Mouse (Mus musculus): ENCODE results near the gene Bcas3.

Bcas3 gene

DNA sequence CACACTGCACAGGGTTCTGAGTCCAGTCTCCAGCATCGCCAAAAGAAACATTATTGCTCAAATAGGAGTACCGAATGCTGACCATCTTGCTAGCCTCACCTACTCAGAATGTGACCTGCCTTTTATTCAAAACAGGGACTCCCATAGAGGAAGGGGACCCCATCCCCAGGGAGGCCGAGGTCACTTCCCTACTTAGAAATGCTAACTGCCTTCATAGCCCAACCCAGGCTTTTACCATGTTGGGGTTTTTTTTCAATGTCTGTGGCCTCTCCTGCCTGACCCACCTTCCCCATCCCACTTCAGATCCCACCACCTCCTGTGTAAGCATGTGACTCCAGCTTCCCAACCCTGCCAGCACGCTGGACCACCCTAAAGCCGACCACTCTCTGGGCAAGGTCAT lies 458.7 kb downstream of the Bcas3 start:
- DNase-seq: no peak

DNA sequence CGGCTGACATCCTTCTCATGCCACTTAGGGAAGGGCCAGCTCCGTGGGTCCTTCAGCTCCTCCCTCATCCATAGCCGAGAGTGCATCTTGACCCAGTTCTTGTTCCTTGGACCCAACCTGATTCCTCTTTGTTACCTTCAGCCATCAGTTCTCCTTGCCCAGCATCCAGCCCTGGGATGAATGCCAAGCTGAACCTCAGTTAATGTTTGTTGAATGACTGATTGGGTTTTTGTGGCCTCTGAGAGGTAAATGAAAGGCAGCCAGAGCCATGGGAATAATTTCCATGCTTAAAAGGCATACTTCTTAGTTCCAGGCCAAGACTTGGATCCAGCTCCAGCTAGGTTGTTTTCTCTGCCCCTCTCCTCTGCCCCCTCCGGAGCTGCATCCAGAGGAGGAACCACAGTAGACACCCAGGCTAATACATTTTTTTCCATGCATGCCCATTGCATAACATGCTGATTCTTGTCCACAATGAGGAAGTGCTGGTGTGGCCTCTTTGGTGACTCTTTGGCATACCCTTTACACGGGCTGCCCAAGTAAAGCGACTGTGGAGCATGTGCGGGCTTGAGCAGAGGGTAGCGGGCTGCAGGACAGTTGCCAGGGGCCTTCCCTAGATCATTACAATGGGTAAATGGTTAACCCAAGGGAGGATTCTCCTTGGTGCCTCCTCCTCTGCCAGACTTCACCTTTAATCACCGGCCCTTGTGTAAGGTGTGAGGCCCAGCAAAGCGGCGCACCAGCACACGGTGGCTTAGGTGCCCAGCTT lies 459.4 kb downstream of the Bcas3 start:
- no peak for DNase-seq

DNA sequence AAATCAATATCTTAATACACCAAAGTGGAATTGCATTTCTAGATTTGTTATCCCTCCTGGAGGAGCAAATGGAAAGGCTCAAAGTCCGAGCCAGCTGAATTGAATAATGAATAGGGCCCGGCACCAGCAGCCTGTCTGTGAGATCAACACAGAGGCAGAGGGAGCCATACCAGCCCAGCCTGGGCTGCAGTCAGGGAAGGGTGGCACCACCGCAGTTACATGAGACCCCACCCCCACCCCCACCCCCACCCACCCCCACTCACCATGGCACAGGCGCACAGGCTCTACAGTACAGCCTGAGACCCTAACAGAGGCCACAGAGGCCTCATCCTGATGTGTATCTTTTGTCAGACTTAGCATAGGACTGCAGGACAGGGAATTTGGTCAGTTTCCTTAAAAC lies 461.7 kb downstream of the Bcas3 start:
- no peak for DNase-seq

DNA sequence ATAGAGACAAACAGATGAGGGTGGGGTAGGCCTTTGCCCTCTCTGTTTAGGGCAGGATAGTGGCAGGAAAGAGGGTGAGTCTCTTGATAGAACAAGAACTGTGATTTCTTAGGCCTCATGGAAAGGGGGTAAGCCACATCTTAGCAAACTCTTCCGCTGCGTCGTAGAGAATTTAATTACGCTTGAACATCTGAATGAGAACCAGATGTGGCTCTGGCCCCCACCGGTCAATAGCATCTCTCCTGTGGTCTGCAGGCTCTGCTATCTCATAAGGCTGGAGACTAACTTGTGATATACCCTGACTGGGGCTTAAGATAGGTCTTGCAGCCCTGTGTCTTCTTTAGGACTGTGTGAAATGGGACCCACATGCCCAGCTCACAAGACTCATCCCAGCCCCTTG lies 463.5 kb downstream of the Bcas3 start:
- DNase-seq: no peak

DNA sequence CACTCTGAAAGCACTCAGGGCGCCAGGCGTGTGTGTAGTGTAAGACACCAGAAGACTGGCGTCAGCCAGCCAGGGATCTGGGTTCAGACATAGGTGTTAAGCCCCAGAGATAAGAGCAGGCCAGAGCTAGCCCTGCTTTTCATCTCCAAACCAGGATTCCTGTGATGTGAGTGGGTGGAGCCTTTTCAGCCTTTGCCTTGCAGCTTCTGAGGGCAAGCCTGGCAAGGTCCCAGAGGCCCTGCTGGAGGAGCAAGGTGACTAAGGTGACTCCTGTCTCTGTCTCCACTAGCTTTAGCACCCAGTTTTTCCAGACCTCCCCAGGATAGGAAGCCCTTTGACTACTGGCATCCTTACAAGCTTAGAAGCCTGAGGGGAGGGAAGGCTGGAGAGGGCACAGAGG lies 465.4 kb downstream of the Bcas3 start:
- DNase-seq: no peak

DNA sequence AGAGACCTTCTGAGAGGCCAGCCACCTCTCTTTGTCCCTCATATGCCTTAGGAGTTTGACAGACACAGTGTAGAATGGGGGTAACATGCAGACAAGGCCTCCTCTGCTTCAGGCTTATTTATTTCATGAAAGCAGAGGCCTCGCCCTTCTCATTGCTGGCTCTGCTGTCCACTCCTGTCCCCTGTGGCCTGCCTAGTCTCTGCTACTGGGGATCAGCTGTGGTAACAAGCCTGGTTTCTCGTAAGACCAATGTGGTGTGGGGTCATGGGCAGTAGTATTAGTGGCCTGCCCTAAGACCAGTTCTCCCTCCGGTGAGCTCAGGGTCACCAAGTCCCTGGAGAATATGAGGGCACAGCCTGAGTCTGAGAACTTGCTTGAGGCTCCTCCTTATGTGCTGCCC lies 468.0 kb downstream of the Bcas3 start:
- DNase-seq: no peak

DNA sequence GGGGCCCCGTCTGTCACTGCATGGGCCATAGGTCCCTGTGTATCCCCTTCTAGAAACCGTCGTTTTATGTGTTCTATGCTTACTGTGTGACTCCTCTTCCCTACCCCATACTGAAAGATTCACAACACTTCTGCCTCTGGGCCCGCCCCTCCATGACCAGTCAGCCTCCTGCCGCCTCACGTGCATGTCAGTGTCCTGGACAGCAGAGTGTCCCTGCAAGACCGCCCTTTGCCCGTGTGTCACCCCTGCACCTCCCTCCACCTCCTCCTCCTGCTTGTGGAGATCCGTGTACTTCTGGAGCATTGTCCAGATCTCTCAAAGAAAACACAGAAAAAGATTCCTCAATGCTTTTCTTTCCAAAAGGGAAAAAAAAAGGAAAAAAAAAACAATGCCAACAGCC lies 468.7 kb downstream of the Bcas3 start:
- DNase-seq: no peak

DNA sequence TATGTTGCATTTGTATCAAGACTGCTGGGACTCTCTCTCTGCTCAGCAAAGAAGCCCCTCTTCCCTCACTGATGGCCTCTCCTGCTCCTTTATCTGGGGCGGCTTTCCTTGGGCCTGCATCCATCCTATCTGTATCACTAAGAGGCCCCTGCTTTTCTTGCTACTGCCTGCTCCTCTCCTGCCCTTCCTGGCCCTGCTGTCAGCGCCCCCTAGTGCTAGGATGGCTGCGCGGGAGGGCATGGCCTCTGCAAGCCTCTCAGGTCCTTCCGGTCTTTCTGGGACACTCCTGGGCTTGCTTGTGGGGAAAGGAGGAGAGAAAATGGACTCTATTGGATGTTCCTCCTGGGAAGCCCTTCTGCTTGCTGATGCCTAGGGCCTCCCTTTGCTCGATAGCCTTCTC lies 470.2 kb downstream of the Bcas3 start:
- DNase-seq: peak; percentile 87

DNA sequence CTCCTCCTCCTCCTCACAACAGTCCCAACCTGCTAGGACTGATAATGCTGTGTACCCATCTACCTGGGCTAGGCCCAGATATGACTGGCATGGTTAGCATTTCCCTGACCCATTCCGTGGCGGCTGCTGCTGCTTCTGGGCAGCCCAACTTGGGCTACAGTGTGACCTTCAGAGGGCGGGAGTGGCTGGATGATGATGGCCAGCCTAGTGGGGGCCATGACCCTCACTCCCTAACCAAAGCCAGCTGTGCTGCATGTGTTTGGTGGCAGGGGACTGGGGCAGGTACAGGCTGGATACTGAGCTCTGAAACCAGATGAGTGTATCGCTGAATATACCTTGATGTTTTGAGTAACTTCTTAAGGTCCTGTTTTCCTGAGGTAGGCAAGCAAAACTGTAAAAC lies 470.8 kb downstream of the Bcas3 start:
- DNase-seq: no peak

DNA sequence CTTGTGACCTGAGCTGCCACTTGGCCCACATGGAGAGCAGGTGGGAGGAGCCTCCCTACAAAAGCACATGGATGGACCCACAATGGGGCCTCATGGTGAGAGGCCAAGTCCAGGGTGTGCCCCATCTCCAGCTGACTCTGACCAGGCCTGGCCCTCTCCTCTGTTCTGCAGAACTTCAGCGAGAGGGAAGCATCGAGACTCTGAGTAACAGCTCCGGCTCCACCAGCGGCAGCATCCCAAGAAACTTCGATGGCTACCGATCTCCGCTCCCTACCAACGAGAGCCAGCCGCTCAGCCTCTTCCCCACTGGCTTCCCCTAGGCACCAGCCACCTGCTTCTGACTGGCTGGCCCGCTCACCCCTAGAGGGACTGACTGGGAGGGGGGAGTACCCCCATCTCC lies 472.1 kb downstream of the Bcas3 start:
- peak; percentile 29 for DNase-seq

DNA sequence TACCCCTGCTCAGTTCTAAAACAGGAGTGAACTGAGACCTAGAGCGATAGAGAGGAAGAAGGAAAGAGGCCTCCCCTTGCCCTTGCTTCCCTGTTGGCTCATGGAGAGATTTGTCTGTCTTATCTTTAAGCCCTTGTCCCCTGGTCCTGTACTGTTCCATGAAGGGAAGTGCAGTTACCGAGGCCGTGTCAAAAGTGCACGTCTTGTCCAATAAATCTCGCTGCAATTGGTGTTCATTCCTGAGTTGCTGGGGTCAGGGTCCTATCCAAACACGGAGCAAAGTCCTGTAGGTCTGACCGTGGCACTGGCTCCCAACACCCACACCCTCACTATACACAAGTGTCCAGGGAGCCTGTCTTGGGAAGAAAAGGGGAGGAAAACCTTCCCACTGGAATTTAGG lies 472.9 kb downstream of the Bcas3 start:
- DNase-seq: no peak

DNA sequence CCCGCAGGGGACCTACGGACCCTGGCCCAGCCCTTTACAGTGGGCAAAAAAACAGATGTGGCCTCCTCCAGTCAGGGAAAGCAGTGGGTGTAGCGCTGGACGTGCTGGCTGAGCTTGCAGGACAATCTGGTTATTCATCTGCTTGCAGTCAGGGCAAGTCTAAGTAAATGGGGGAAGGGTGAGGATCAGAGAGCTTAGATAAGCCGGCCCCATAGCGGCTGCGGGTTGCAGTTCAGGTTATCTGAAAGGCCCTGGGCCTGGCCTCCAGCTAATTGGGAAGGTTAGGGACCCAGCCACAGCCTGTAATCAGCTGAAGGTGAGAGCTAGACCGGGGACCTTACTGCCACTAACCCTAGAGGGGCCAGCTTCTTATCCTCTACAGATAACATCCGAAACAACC lies 474.4 kb downstream of the Bcas3 start:
- peak; percentile 71 for DNase-seq

DNA sequence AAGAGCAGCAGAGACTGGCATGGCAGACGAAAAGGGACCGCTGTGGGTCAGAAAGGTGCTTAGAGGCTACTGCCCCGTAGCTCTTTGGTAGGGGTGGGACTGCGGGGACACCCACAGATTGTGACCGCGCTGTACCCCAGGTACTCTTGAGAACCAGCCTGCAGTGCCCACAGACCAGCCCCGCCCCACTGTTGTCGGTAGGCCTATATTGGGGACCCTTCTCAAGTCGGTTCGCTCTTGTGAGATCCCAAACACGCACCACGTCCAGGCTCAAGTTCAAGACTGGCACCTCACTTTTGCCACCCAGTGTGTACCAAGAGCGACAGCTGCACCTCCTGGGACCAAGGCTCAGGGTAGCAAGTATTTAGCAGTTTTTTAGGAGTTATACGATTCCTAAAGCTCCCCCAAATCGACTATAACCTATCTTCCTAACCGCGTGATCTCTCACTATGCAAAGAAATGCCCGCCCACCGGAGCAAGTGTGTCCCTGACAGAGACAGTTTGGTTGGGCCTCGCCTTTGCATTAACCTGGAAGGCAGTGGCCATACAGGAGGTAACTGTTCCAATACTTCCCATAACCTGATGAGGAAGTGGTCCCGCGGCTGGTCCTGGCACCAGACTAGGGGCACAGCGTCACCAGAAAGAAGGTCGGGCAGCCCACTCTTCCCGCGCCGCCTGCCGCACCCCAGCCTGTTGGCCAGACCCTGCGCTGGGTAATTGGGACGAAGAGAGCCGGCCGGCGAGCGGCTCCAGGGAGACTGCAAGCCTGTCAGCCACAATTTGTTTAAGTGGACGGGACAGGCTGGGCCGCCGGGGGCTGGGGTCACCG lies 475.9 kb downstream of the Bcas3 start:
- peak; percentile 89 for DNase-seq

DNA sequence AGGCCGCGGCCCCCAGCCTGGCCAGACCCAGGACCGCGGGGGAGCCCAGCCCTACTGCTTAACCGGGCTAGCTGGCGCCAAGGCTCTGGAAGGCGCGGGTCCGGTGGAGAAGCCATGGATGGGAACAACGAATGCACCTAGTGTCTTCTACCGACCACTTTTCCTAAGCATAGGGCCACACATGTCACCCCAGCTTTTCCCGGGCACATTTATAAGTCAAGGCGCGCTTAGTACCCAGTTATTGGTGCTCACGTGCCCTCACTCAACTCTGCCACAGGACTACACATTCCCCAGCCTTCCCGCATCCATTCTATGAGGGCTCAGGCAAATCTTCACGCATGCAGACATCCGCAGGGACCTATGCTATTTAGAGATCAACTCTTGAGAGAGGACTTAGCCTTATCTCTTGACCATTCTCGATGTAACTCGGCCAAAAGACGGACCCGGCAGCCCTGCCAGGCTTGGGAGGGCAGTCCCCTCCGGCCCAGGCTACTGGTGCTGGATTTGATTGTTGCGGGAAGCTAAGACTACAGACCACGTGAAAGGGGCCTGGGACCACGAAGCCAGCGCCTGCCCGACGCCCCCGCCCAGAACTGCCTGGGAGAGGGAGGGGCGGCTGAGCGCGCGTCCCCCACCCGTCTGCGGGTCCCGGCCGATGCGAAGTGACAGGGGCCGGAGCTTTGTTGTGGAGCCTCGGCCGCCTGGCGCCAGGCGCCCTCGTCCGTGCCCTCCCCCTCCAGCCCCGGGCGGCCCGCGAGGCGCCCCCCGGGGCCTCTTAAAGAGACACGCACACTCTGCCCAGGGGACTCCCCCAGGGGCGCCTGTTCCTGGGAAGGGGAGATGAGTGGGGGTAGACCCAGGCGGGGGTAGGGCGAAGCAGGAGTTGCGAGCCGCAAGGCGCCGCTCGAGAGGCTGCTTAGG lies 476.8 kb downstream of the Bcas3 start:
- peak; percentile 94 for DNase-seq

DNA sequence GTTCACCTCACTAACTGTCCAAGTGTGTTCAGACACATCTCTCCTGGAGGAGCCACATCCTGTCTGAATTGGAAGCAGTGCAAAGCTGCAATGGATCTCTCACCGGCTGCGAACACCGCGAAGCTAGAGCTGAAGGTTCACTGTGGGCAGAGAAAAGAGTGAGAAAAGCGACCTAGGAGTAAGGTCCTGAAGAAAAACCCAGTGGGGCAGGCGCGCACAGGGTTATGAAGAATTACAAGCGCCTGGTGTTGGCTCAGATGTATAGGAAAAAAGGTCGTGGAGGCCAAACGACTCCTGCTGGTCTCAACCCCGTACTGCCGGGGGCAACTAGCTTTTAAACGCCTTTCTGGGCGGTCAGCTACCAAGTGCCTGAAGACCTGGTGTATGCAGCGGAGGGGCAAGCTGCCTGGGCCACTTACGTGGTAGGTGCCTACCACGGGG lies 478.0 kb downstream of the Bcas3 start:
- DNase-seq: peak; percentile 81

DNA sequence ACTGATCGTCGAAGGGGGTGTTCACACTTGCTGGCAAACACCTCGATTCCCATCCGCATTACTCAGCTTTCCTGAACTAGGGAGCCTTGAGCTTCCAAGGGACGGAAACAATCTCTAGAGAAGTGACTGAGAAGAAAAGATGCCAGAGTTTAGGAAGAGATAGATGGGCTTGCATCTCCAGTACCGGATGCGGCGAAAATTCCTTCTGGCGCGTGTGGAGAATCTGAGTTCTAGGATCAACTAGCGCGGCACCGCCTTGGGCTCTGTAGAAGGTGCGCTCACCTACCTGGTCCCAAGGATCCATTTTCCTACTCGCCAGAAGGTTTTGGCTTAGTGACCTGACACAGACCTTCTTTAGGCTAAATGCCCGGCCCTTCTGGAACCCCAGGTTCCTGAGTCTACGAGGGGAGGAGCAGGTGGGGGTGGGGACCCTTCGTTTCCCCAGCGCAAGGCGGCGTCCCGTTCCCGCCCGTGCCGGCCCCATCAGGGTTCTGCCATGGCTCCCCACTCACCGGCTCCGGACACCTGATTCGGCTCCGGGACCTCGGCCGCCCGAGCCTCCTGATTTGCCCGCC lies 478.8 kb downstream of the Bcas3 start:
- DNase-seq: peak; percentile 71

DNA sequence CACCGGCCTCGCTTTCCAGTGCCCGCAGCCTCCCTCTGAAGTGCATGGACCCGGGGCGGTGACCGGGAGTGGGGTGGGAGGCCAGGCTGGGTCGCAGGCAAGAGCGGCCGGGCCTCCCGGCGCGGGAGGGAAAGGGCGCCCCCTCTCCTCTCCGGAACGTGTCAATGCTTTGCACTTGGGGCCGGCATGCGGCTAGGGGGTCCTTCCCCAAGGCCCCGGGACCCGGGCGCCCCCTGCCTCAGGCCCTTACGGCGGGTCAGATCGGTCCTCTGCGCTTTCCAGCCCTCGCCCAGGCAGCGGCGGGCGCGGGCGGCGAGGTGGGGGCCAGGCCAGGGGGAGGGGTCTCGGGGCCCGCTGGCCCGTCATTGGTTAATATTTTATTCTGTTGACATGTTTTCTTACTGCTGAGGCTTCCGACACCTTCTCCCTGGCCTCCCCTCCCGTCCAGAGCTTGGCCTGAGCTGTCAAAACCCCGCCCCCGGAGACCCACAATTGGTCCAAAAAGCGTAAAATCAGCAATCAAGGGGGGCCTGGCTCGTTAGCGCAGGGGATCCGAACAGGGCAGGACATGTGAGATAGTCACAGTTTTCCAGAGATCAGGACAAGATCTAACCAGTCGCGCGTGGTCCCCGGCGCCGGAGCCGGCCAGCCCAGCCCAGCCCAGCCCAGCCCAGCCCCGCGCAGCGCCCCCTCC lies 479.4 kb downstream of the Bcas3 start, which contains the start of gene Tbx2:
Gene Tbx2 (plus strand): TSS at position 321 of the 694 bp plus-strand sequence.
- DNase-seq: peak; percentile 99

DNA sequence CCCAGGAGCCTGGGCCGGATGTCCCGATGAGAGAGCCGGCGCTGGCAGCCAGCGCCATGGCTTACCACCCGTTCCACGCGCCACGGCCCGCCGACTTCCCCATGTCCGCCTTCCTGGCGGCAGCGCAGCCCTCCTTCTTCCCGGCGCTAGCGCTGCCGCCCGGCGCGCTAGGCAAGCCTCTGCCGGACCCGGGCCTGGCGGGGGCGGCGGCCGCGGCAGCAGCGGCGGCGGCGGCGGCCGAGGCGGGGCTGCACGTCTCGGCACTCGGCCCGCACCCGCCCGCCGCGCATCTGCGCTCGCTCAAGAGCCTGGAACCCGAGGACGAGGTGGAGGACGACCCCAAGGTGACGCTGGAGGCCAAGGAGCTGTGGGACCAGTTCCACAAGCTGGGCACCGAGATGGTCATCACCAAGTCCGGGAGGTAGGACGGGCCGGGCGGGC lies 480.1 kb downstream of the Bcas3 start:
- DNase-seq: peak; percentile 49

DNA sequence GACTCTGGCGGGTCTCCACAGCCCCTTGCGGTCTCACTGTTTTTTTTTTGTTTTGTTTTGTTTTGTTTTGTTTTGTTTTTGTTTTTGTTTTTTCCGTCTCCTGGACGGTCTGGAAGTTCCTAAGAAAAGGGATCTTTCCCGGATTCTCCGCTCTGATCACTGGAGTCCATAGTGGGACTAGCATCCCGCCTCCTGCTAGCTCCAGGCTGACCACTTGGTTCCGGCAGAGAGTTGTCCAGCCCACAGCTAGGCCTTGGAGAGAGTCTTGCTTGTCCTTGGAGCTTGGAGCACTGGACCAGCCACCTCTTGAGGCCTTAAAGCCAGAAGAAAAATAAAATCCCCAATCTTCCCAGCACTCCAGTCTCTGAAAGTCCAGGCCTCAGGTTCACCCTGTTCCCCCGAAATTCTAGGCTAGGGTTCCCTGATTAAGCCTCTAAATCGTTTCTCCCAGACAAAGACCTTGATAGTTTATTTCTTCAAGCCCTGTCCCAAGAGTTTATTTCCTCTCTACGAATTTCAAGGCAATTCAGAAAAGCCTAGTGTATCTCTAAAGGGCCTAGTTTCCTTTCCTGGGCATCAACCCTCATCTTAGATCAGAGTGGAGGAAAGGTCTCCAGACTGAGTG lies 480.9 kb downstream of the Bcas3 start:
- peak; percentile 41 for DNase-seq

DNA sequence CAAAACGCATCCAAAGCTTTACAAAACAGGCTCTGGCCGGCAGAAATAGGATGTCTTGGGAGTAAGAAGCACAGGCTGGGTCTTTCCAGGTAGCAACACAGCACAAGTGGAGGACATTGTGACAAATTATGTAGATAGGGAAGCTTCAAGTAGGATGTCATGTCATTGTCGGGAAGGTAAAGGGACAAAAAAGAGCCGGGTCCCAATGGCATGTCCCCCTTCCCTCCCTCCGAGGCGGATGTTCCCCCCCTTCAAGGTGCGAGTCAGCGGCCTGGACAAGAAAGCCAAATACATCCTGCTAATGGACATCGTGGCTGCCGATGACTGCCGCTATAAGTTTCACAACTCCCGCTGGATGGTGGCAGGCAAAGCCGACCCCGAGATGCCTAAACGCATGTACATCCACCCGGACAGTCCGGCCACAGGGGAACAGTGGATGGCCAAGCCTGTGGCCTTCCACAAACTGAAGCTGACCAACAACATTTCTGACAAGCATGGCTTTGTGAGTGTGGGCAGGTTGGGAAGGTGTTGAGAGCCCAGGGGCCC lies 481.5 kb downstream of the Bcas3 start:
- no peak for DNase-seq
